Mouse (Mus musculus): ENCODE measurements around the gene Gm7849.
"Not testable (repeated sequence)": the region's sequence is repeated elsewhere in the genome, so short reads cannot be mapped to it uniquely, and the experiment has no call there.

Gm7849 gene

GRCm38 (mm10) chr8:21456460-21456859, at the start of gene Gm7849:
Gene Gm7849, minus strand, starts transcription at chr8:21456560.
- DNase-seq (ENCODE audit: low spot score): not testable (repeated sequence)

GRCm38 (mm10) chr8:21427111-21427510, 29.2 kb downstream of the Gm7849 start, which contains the start of gene Defa36:
Gene Defa36, plus strand, starts transcription at chr8:21427411.
- not testable (repeated sequence) for DNase-seq (ENCODE audit: low spot score)
